Mouse (Mus musculus) MEL (cell line): Measurements from ENCODE around the gene Grk5. TPM values are rescaled to one million over a fixed set of nuclear protein-coding genes. Genes with fewer than 3 reads are reported as not detected.

Experiments
- DNase-seq: peaks from one replicate; pipeline ENCODE4 v3.0.0; 2011; ENCODE audit warnings: low read depth, low spot score
- H3K27ac ChIP-seq: 2 replicates; pipeline ENCODE4 v1.5.1; 2012; ENCODE audit warnings: low read depth, mild to moderate bottlenecking, control low read depth, low read length, moderate library complexity; ENCODE audit not compliant: control insufficient read depth
- H3K27me3 ChIP-seq, 2 experiments: fragments of 150-350 bp in 1 of 2; sonication (generic) in 1 of 2; 2 replicates each; pipeline ENCODE4 v1.6.1; 2012; ENCODE audit warnings: low read length in 2 of 2, mild to moderate bottlenecking in 2 of 2, improper control_type of control experiment in 1 of 2, moderate library complexity in 1 of 2; ENCODE audit not compliant: insufficient read depth in 2 of 2, control insufficient read depth in 1 of 2
- H3K36me3 ChIP-seq, 2 experiments: 2 replicates each; pipeline ENCODE4 v1.6.1; 2012 to 2014; ENCODE audit warnings: low read length in 2 of 2, improper control_type of control experiment in 1 of 2, inconsistent platforms in 1 of 2, mild to moderate bottlenecking in 1 of 2; ENCODE audit not compliant: insufficient read depth in 2 of 2, control insufficient read depth in 1 of 2
- H3K4me1 ChIP-seq, 2 experiments: fragments of 150-350 bp in 1 of 2; sonication (generic) in 1 of 2; 2 replicates each; pipeline ENCODE4 v1.6.1; 2012; ENCODE audit warnings: low read length in 2 of 2, improper control_type of control experiment in 1 of 2, mild to moderate bottlenecking in 1 of 2; ENCODE audit not compliant: insufficient read depth in 2 of 2, control insufficient read depth in 1 of 2
- H3K4me3 ChIP-seq, 2 experiments: fragments of 150-350 bp in 1 of 2; sonication (generic) in 1 of 2; 2 replicates each; pipeline ENCODE4 v1.5.1; 2012; ENCODE audit warnings: low read depth in 2 of 2, low read length in 2 of 2, mild to moderate bottlenecking in 2 of 2, moderate library complexity in 2 of 2, control low read depth in 1 of 2, improper control_type of control experiment in 1 of 2; ENCODE audit not compliant: control insufficient read depth in 1 of 2, insufficient read depth in 1 of 2
- H3K79me2 ChIP-seq: 2 replicates; pipeline ENCODE4 v1.6.1; 2012; ENCODE audit warnings: mild to moderate bottlenecking, low read length, moderate library complexity; ENCODE audit not compliant: control insufficient read depth, poor library complexity, insufficient read depth
- H3K9ac ChIP-seq: 2 replicates; pipeline ENCODE4 v1.6.1; 2012; ENCODE audit warnings: low read depth, mild to moderate bottlenecking, control low read depth, low read length, moderate library complexity; ENCODE audit not compliant: control insufficient read depth, poor library complexity, severe bottlenecking
- H3K9me3 ChIP-seq: fragments of 150-350 bp; sonication (generic); replicated peaks from 2 replicates; pipeline ENCODE4 v1.6.1; 2012; ENCODE audit warnings: mild to moderate bottlenecking, low read length, improper control_type of control experiment, moderate library complexity; ENCODE audit not compliant: insufficient read depth
- CHD1 ChIP-seq: IDR thresholded peaks from 2 replicates; pipeline ENCODE4 v1.6.1; 2012; ENCODE audit warnings: low read depth, mild to moderate bottlenecking, inconsistent platforms, low read length, improper control_type of control experiment
- CHD2 ChIP-seq: IDR thresholded peaks from 2 replicates; pipeline ENCODE4 v1.6.1; 2011; ENCODE audit warnings: low read length, improper control_type of control experiment
- E2F4 ChIP-seq: IDR thresholded peaks from 2 replicates; pipeline ENCODE4 v1.6.1; 2011; ENCODE audit warnings: low read depth, low read length, improper control_type of control experiment, borderline replicate concordance
- EP300 ChIP-seq, 2 experiments: IDR thresholded peaks; 2 replicates each; pipeline ENCODE4 v1.6.1; 2011; ENCODE audit warnings: improper control_type of control experiment in 2 of 2, low read length in 2 of 2, low read depth in 1 of 2, mild to moderate bottlenecking in 1 of 2
- GABPA ChIP-seq: IDR thresholded peaks from 2 replicates; pipeline ENCODE4 v1.6.1; 2012; ENCODE audit warnings: low read depth, mild to moderate bottlenecking, inconsistent platforms, low read length, improper control_type of control experiment, moderate library complexity
- JUND ChIP-seq: IDR thresholded peaks from 2 replicates; pipeline ENCODE4 v1.6.1; 2011; ENCODE audit warnings: low read depth, mild to moderate bottlenecking, improper control_type of control experiment, low read length
- KAT2A ChIP-seq: conservative IDR thresholded peaks from 2 replicates; pipeline ENCODE4 v1.6.1; 2012; ENCODE audit warnings: low read depth, low read length, improper control_type of control experiment, inconsistent platforms
- MAFK ChIP-seq: IDR thresholded peaks from 2 replicates; pipeline ENCODE4 v1.6.1; 2011; ENCODE audit warnings: low read depth, mild to moderate bottlenecking, low read length, improper control_type of control experiment, borderline replicate concordance
- MAZ ChIP-seq: IDR thresholded peaks from 2 replicates; pipeline ENCODE4 v1.6.1; 2012; ENCODE audit warnings: low read depth, mild to moderate bottlenecking, inconsistent platforms, low read length, improper control_type of control experiment
- MYB ChIP-seq: IDR thresholded peaks from 2 replicates; pipeline ENCODE4 v1.6.1; 2011; ENCODE audit warnings: mild to moderate bottlenecking, low read depth, low read length, improper control_type of control experiment
- MYC ChIP-seq: IDR thresholded peaks from 2 replicates; pipeline ENCODE4 v1.6.1; 2011; ENCODE audit warnings: low read depth, mild to moderate bottlenecking, low read length, improper control_type of control experiment, moderate library complexity
- POLR2AphosphoS2 ChIP-seq: IDR thresholded peaks from 2 replicates; pipeline ENCODE4 v1.6.1; 2011; ENCODE audit warnings: low read length, improper control_type of control experiment
- POLR2AphosphoS5 ChIP-seq: IDR thresholded peaks from 2 replicates; pipeline ENCODE4 v1.6.1; 2012; ENCODE audit warnings: low read depth, borderline replicate concordance, mild to moderate bottlenecking, inconsistent platforms, low read length, moderate library complexity, mixed read lengths
- RCOR1 ChIP-seq: IDR thresholded peaks from 2 replicates; pipeline ENCODE4 v1.6.1; 2012; ENCODE audit warnings: low read depth, mild to moderate bottlenecking, inconsistent platforms, low read length, improper control_type of control experiment
- SIN3A ChIP-seq: IDR thresholded peaks from 2 replicates; pipeline ENCODE4 v1.6.1; 2012; ENCODE audit warnings: low read length, improper control_type of control experiment, inconsistent platforms
- SMC3 ChIP-seq: IDR thresholded peaks from 2 replicates; pipeline ENCODE4 v1.6.1; 2011; ENCODE audit warnings: low read depth, low read length, improper control_type of control experiment
- TCF12 ChIP-seq: IDR thresholded peaks from 2 replicates; pipeline ENCODE4 v1.6.1; 2014; ENCODE audit warnings: low read depth, mild to moderate bottlenecking, inconsistent platforms, low read length, improper control_type of control experiment, moderate library complexity
- UBTF ChIP-seq: IDR thresholded peaks from 2 replicates; pipeline ENCODE4 v1.6.1; 2012; ENCODE audit warnings: low read depth, mild to moderate bottlenecking, inconsistent platforms, low read length, improper control_type of control experiment, moderate library complexity, borderline replicate concordance; ENCODE audit not compliant: insufficient read depth
- USF1 ChIP-seq: IDR thresholded peaks from 2 replicates; pipeline ENCODE4 v1.6.1; 2014; ENCODE audit warnings: low read depth, mild to moderate bottlenecking, inconsistent platforms, low read length, improper control_type of control experiment, moderate library complexity
- ZNF384 ChIP-seq: IDR thresholded peaks from 2 replicates; pipeline ENCODE4 v1.6.1; 2012; ENCODE audit warnings: low read depth, mild to moderate bottlenecking, inconsistent platforms, low read length, improper control_type of control experiment
- polyA plus RNA-seq, 2 experiments: library from polyadenylated mRNA; stranded (reverse) in 1 of 2; unstranded in 1 of 2; fragments of >175 nt in 1 of 2; fragments of >200 nt in 1 of 2; gene quantifications; 2 replicates each; pipeline versions ENCODE4 v1.2.1 to v1.2.4; 2012; ENCODE audit warnings: low replicate concordance in 2 of 2, low read depth in 1 of 2; ENCODE audit not compliant: insufficient read length in 2 of 2, insufficient read depth in 1 of 2, missing spikeins in 1 of 2
- total RNA-seq: library from RNA; depleted of rRNA; stranded (reverse); fragments of 300-350 nt; gene quantifications from 2 replicates; pipeline ENCODE4 v1.2.3, GENCODE M21; 2012

Grk5 gene
- total and polyA plus RNA-seq, 3 experiments = 4.2 to 8.1 TPM; not detected in 1

DNA sequence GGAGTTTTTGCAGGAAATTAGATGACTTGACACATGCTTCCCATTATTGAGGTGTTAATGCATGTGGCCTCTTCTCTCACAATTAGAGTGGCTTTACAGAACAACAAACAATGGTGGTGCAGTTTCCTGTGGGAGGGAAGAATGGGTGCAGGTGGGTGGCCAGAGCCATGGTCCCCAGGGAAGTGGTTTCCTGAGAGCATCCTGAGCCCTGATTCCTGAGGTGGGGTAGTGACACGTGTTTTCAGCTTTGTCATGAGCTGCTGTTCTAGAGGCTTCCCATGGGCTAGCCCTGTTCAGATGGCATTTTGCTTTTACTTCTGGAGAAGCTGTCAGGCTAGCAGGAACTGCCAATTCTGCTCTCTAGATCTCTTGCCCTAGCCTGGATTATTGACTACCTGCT, 59.4 kb downstream of the Grk5 start:
- no peaks in the 10 kb centered on the region for H3K79me2 ChIP-seq
- no peaks in the 10 kb centered on the region for H3K9me3 ChIP-seq
- H3K27me3 ChIP-seq = no peaks in the 10 kb centered on the region
- TF ChIP-seq SIN3A (no peak), TCF12 (no peak), RCOR1 (no peak), CHD1 (no peak), MAZ (no peak), JUND (no peak), POLR2AphosphoS5 (no peak), CHD2 (no peak), UBTF (no peak), MYB (no peak), GABPA (no peak), EP300 (IDR thresholded peaks at IDR 0.05; ENCODE audit: low read depth in 1 of 2, low read length in 2 of 2) (no peak), POLR2AphosphoS2 (no peak), MYC (no peak), ZNF384 (no peak), SMC3 (no peak), E2F4 (no peak), KAT2A (no peak), MAFK (no peak)
- TF ChIP-seq, all 39 proteins: peak for 0
- Histone ChIP-seq H3K36me3 (0 out of 4 replicates have a peak, but pooled peaks cover 0 to 2% of the 10 kb centered on the region in 2 experiments), H3K9ac (no peak overlapping the region), H3K4me1 (peaks cover 0 to 8% of the 10 kb centered on the region in 2 experiments; a peak in 1 of 4 replicates), H3K27ac (no peak overlapping the region), H3K4me3 (no peak overlapping the region)
- DNase-seq = no peak

DNA sequence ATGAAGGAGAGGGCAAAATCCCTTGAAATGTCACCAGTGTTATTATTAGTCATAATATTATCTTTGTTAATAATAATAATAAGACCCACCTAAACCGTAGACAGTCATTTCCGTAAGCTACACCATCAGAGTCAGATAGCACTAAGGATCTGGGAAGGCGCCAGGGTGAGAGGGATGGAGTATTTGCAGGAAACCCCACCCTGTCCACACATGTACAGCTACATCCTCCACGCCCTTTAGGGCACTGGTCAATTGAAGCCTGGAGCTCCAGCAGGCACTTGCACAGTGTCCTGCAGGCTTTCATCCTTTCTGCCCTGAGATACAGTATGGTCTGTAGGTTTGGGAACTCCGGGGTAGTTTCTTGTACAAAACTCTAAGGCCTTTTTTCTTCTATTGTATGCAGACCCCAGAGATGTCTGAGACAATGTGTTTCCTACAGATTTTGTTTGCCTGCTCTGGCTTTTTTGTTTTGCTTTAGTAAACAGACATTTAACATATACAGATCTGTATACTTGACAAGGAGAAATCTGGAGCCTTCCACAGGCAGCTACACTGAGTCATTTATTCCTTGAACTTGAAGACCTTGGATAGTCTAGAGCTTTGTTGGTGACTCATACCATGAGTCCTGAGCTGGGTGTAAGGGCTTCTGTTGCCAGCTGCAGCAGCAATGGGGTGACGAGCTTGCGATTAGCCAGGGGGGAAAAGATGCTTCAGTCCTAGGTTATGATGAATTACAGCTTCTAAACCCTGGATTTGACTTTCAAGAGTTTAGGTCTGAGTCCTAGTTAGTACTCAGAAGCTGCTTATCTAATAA, 60.7 kb downstream of the Grk5 start:
- no peaks in the 10 kb centered on the region for H3K79me2 ChIP-seq
- no peaks in the 10 kb centered on the region for H3K27me3 ChIP-seq
- H3K9ac ChIP-seq = no peak overlapping the region
- DNase-seq = no peak
- no peak overlapping the region for H3K27ac ChIP-seq
- H3K9me3 ChIP-seq = no peaks in the 10 kb centered on the region
- TF ChIP-seq USF1 (no peak), UBTF (no peak), E2F4 (no peak)
- TF ChIP-seq, all 39 proteins: peak for 0
- Histone ChIP-seq H3K4me1 (peaks cover 0 to 8% of the 10 kb centered on the region in 2 experiments; a peak in 1 of 4 replicates), H3K4me3 (no peak overlapping the region), H3K36me3 (0 out of 4 replicates have a peak, but pooled peaks cover 0 to 2% of the 10 kb centered on the region in 2 experiments)
